Mouse (Mus musculus) spleen, adult 2 months (tissue): ENCODE measurements around the gene Shc2. TPM values are rescaled to one million over a fixed set of nuclear protein-coding genes. Genes with fewer than 3 reads are reported as not detected.

Experiments
- DNase-seq, 2 experiments: peaks; one replicate each; pipeline versions ENCODE4 v3.0.0 to v3.0.0-alpha.2; 2012 to 2021; ENCODE audit warnings: low spot score in 2 of 2, low read depth in 1 of 2
- H3K27ac ChIP-seq: fragments of 200-500 bp; 2 replicates; pipeline ENCODE4 v1.5.1; 2012; ENCODE audit warnings: low read length, inconsistent platforms; ENCODE audit not compliant: insufficient read depth
- H3K27me3 ChIP-seq: fragments of 200-500 bp; 2 replicates; pipeline ENCODE4 v1.6.1; 2012; ENCODE audit warnings: mild to moderate bottlenecking, moderate library complexity, low read length, inconsistent platforms; ENCODE audit not compliant: control insufficient read depth, insufficient read depth
- H3K36me3 ChIP-seq: fragments of 200-500 bp; 2 replicates; pipeline ENCODE4 v1.6.1; 2012; ENCODE audit warnings: mild to moderate bottlenecking, low read length, inconsistent platforms; ENCODE audit not compliant: control insufficient read depth, insufficient read depth
- H3K4me1 ChIP-seq: fragments of 200-500 bp; 2 replicates; pipeline ENCODE4 v1.6.1; 2011; ENCODE audit warnings: inconsistent platforms; ENCODE audit not compliant: control insufficient read depth, insufficient read depth, insufficient read length
- H3K4me3 ChIP-seq: fragments of 200-500 bp; 2 replicates; pipeline ENCODE4 v1.5.1; 2011; ENCODE audit warnings: mild to moderate bottlenecking, inconsistent platforms; ENCODE audit not compliant: insufficient read depth, insufficient read length; ENCODE audit errors: extremely low read depth
- CTCF ChIP-seq: fragments of 200-500 bp; IDR thresholded peaks from 2 replicates; pipeline ENCODE4 v1.5.1; 2011; ENCODE audit warnings: mild to moderate bottlenecking, inconsistent platforms; ENCODE audit not compliant: insufficient read depth, insufficient read length, insufficient replicate concordance; ENCODE audit errors: extremely low read depth
- POLR2A ChIP-seq: fragments of 200-500 bp; IDR thresholded peaks from 2 replicates; pipeline ENCODE4 v1.6.1; 2011; ENCODE audit warnings: low read depth, low read length, inconsistent platforms
- WGBS: fragments of 180-500 bp; shearing (Covaris S2); methylation state at CpG from one replicate; pipeline ENCODE4 v1.1.7; 2018; 5-methylcytosine and 5-hydroxymethylcytosine counted together
- polyA plus RNA-seq: library from polyadenylated mRNA; depleted of rRNA; stranded (reverse); fragments of >200 nt; gene quantifications from 2 replicates; pipeline ENCODE4 v1.2.3, GENCODE M21; 2012

Gene Shc2
- polyA plus RNA-seq, 1 experiment = 1.3 TPM

GRCm38 (mm10) chr10:79606537-79606936, 31.2 kb downstream of the Shc2 start:
- no peaks in the 10 kb centered on the region for H3K4me1 ChIP-seq
- no peaks in the 10 kb centered on the region for H3K36me3 ChIP-seq
- H3K27me3 ChIP-seq = no peaks in the 10 kb centered on the region
- no peak overlapping the region for H3K4me3 ChIP-seq
- H3K27ac ChIP-seq = no peak overlapping the region
- DNase-seq = no peak
- TF ChIP-seq POLR2A (no peak), CTCF (no peak)
- 73% methylated on average over 4 of the region's 4 CpGs for WGBS

DNA sequence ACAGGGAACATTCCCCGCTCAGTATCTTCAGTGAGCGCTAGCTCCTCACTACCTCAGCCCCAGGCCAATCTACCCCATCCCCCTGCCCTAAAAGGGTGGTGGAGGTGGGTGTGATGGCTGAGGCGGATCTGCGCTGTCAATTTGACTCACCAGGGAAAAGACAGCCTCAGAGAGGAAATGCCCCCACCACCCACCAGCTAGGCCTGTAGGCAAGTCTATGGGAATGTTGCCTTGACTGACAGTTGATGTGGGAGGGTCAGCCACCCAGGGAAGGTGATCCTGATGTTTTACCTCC, 39.8 kb downstream of the Shc2 start:
- TF ChIP-seq POLR2A = no peak
- no peaks in the 10 kb centered on the region for H3K4me1 ChIP-seq
- no peak overlapping the region for H3K4me3 ChIP-seq
- no peak for DNase-seq
- WGBS = 90% methylated on average over 4 of the region's 4 CpGs
- H3K36me3 ChIP-seq = no peaks in the 10 kb centered on the region
- no peaks in the 10 kb centered on the region for H3K27me3 ChIP-seq
- H3K27ac ChIP-seq = no peak overlapping the region

- no peak overlapping the region for H3K4me3 ChIP-seq
- no peaks in the 10 kb centered on the region for H3K36me3 ChIP-seq
- no peaks in the 10 kb centered on the region for H3K27me3 ChIP-seq
- no peak for DNase-seq
- H3K27ac ChIP-seq = no peak overlapping the region
- H3K4me1 ChIP-seq = no peaks in the 10 kb centered on the region
- 20% methylated on average over 13 of the region's 13 CpGs for WGBS
- TF ChIP-seq POLR2A (no peak), CTCF (no peak)
Measured at GRCm38 (mm10) chr10:79597051-79597935, 40.4 kb downstream of the Shc2 start.

GRCm38 (mm10) chr10:79595590-79595929, 42.2 kb downstream of the Shc2 start:
- WGBS = 67% methylated on average over 8 of the region's 8 CpGs
- Histone ChIP-seq H3K27ac (no peak overlapping the region), H3K4me1 (no peaks in the 10 kb centered on the region), H3K27me3 (no peaks in the 10 kb centered on the region), H3K4me3 (no peak overlapping the region), H3K36me3 (no peaks in the 10 kb centered on the region)
- TF ChIP-seq POLR2A (no peak), CTCF (no peak)
- no peak for DNase-seq

- Histone ChIP-seq H3K36me3 (no peaks in the 10 kb centered on the region), H3K27ac (no peak overlapping the region), H3K4me1 (no peaks in the 10 kb centered on the region), H3K27me3 (no peaks in the 10 kb centered on the region), H3K4me3 (no peak overlapping the region)
- TF ChIP-seq CTCF (peak; percentile 81; the same call in 1 of the 2 replicates), POLR2A (no peak)
- peak; percentile 14 to 24 for DNase-seq
- 16% methylated on average over 17 of the region's 17 CpGs for WGBS
Measured at GRCm38 (mm10) chr10:79594872-79595589, 42.7 kb downstream of the Shc2 start.

GRCm38 (mm10) chr10:79594111-79594510, 43.6 kb downstream of the Shc2 start:
- 26% methylated on average over 6 of the region's 6 CpGs for WGBS
- no peak for TF ChIP-seq CTCF
- no peak for TF ChIP-seq POLR2A
- H3K27ac ChIP-seq = no peak overlapping the region
- no peaks in the 10 kb centered on the region for H3K4me1 ChIP-seq
- no peak for DNase-seq
- no peaks in the 10 kb centered on the region for H3K36me3 ChIP-seq
- H3K4me3 ChIP-seq = no peak overlapping the region
- no peaks in the 10 kb centered on the region for H3K27me3 ChIP-seq

GRCm38 (mm10) chr10:79590702-79591101, 47.0 kb downstream of the Shc2 start:
- H3K27me3 ChIP-seq = no peaks in the 10 kb centered on the region
- H3K27ac ChIP-seq = no peak overlapping the region
- H3K4me3 ChIP-seq = no peak overlapping the region

More at GRCm38 (mm10) chr10:79590702-79591101, 47.0 kb downstream of the Shc2 start:
- no peak for DNase-seq
- TF ChIP-seq CTCF = no peak
- TF ChIP-seq POLR2A = no peak
- Histone ChIP-seq H3K4me1 (no peaks in the 10 kb centered on the region), H3K36me3 (no peaks in the 10 kb centered on the region)
- WGBS = 70% methylated on average over 1 of the region's 1 CpGs
